Mouse (Mus musculus) midbrain, embryonic 15.5 days (tissue): Measurements from ENCODE around the gene Lgals1. TPM values are rescaled to one million over a fixed set of nuclear protein-coding genes. Genes with fewer than 3 reads are reported as not detected.
A peak's percentile ranks its signal among the peaks of the same experiment; 100 is the strongest.

ENCODE experiments used
- ATAC-seq: fragments of 200-750 bp; cut with Nextera tagmentation; replicated peaks from 2 replicates; pipeline ENCODE4 v1.8.0; 2017; ENCODE audit warnings: moderate TSS enrichment
- H3K27ac ChIP-seq: fragments of 300-500 bp; sonication (generic); 2 replicates; pipeline ENCODE4 v1.5.1; 2015; ENCODE audit warnings: mild to moderate bottlenecking, inconsistent platforms
- H3K27me3 ChIP-seq: fragments of 300-500 bp; sonication (generic); replicated peaks from 2 replicates; pipeline ENCODE4 v1.6.1; 2015; ENCODE audit warnings: inconsistent platforms
- H3K36me3 ChIP-seq: fragments of 300-500 bp; sonication (generic); replicated peaks from 2 replicates; pipeline ENCODE4 v1.6.1; 2015; ENCODE audit warnings: inconsistent platforms
- H3K4me1 ChIP-seq: fragments of 300-500 bp; sonication (generic); 2 replicates; pipeline ENCODE4 v1.6.1; 2015; ENCODE audit warnings: inconsistent platforms
- H3K4me2 ChIP-seq: fragments of 300-500 bp; sonication (generic); 2 replicates; pipeline ENCODE4 v1.6.1; 2015; ENCODE audit warnings: inconsistent platforms, mild to moderate bottlenecking, moderate library complexity
- H3K4me3 ChIP-seq: fragments of 300-500 bp; sonication (generic); 2 replicates; pipeline ENCODE4 v1.5.1; 2015; ENCODE audit warnings: mild to moderate bottlenecking, inconsistent platforms
- H3K9ac ChIP-seq: fragments of 300-500 bp; sonication (generic); 2 replicates; pipeline ENCODE4 v1.6.1; 2015; ENCODE audit warnings: mild to moderate bottlenecking, inconsistent platforms
- H3K9me3 ChIP-seq: fragments of 300-500 bp; sonication (generic); 2 replicates; pipeline ENCODE4 v1.6.1; 2016; ENCODE audit warnings: inconsistent platforms
- WGBS: fragments of 180-500 bp; shearing (Covaris S2); methylation state at CpG from one replicate; pipeline ENCODE4 v1.1.7; 2015; ENCODE audit warnings: mixed read lengths; 5-methylcytosine and 5-hydroxymethylcytosine counted together
- polyA plus RNA-seq: library from polyadenylated mRNA; unstranded; fragments of >200 nt; fragmentation: Nextera tagmentation; extraction: Ambion mirVana; gene quantifications from 2 replicates; pipeline ENCODE4 v1.2.1, GENCODE M21; 2015

The Lgals1 gene
- polyA plus RNA-seq, 1 experiment from 2014 or later = 80.4 TPM

DNA sequence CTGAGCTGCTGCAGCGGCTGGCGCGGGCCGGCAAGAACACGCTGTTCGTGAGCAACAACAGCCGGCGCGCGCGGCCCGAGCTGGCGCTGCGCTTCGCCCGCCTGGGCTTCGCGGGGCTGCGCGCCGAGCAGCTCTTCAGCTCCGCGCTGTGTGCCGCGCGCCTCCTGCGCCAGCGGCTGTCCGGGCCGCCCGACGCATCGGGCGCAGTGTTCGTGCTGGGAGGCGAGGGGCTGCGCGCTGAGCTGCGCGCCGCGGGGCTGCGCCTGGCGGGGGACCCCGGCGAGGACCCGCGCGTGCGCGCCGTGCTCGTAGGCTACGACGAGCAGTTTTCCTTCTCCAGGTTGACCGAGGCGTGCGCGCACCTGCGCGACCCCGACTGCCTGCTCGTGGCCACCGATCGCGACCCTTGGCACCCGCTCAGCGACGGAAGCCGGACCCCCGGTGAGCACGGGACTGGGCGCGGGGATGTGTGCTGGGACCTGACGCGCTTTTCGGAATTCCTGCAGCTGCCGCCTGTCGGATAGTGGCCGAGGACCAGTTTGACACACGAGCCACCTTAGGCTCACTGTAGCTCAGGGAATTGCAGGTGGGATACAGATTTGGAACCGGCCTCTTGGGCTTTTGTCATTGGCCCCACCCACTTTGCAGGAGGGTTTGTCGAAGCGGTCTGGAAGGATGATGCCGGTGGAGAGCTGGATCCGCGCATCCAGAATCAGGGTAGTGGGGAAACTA is 12.3 kb upstream of the Lgals1 start:
- ATAC-seq = peak; percentile 76
- peak overlapping the region; percentile 93 for H3K4me2 ChIP-seq
- H3K27me3 ChIP-seq = no peaks in the 10 kb centered on the region
- H3K27ac ChIP-seq = peak overlapping the region; percentile 99
- H3K4me3 ChIP-seq = peak overlapping the region; percentile 93
- H3K9me3 ChIP-seq = no peaks in the 10 kb centered on the region
- peaks cover 35% of the 10 kb centered on the region for H3K4me1 ChIP-seq
- WGBS = under 1% methylated on average over 87 of the region's 87 CpGs
- peaks cover 10% of the 10 kb centered on the region; the same call in 1 of the 2 replicates for H3K36me3 ChIP-seq
- H3K9ac ChIP-seq = peak overlapping the region; percentile 83

DNA sequence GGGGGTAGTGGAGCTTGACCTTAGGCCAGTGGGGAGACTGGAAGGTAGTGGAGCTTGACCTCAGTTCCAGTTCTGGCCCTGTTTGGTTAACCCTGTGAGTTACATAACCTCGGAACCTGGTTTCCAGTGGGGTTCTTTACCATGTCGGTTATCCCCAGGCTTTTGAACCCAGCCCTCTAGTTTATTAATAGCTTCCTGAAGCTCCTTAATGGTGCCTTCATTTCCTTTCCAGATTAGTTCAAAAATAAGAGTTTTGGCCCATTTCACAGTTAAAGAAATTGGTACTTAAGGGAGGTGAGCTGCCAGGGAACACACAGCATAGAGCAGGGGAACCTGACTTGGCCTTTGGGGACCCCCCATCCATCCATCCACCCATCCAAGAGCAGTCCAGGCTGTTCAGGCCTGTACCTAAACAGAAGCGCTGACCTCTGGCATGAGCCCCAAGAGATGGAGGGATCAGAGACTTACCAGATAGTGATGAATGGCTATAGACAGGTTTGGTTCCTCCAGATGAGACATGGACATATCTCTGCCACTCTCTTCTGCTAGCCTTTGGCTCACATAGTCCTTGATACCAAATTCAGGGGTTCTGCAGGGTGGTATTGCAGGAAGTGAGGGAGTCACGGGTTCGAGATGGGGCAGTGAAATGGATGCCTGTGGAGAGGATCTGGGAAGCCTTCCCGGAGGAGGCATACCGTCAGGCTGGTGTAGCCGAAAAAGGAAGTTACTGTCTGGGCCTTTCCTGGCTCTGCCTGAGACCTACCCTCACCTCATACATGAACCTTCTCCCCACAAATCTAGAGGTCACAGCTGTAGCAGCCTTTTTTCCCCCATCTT is 11.5 kb upstream of the Lgals1 start:
- Histone ChIP-seq H3K4me2 (peak overlapping the region; percentile 93), H3K9me3 (no peaks in the 10 kb centered on the region), H3K4me3 (peak overlapping the region; percentile 93), H3K27me3 (no peaks in the 10 kb centered on the region), H3K27ac (peak overlapping the region; percentile 99), H3K9ac (peak overlapping the region; percentile 83), H3K36me3 (peaks cover 10% of the 10 kb centered on the region; the same call in 1 of the 2 replicates), H3K4me1 (peaks cover 35% of the 10 kb centered on the region)
- 46% methylated on average over 8 of the region's 8 CpGs for WGBS
- ATAC-seq = no peak

DNA sequence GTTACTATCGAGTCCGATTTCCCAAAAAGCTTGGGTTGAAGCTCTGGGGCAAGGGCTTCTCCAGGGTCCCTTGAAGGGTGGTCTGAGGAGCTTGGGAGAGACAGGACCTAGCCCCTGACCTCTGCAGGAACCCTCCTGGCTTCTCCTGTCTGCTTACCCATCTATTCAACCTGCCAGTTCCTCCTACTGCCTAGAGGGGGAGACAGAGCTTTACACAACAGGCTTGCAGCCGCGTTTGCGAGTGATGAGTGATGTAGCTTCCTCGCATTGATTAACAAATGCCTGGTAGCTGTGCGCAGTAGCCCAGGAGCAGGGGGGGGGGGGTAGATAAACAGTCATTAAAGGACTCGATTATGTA is 10.9 kb upstream of the Lgals1 start:
- H3K4me3 ChIP-seq = peak overlapping the region; percentile 93
- no peak for ATAC-seq

DNA sequence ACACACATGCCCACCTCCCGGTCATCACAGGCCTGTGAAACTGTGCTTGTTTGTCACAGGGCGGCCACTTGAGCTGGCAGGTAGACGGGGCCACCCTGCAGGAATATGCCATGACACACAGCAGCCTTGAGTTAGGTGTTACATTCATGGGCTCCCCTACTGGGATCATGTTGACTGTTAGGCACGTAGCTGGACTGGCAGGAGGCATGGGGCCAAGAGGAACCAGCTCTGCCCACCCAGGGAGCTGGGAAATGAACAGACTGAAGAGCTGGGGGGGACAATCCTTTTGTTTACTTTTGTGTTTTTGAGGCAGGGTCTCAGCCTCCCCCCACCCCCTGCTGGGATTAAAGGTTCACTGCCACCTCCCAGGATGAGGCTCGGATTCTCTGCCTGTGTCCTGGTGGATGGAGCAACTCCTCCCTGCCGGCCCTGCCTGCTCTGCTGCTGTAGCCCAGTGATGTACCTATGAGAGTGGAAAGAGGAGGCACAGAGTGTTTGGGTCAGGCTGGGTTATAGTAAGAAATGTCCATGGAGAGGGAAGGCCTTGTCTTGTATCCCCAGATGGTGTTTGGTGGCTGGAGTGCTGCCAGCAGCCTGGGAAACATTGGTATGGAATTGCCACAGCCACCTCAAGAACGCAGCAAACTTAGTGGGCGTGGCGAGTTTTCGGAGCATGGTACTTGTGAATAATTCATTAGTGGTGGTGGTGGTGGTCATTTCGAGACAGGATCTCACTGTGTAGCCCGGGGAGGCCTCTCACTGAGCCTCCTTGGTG is 10.3 kb upstream of the Lgals1 start:
- H3K27ac ChIP-seq = peak overlapping the region; percentile 64
- peaks cover 35% of the 10 kb centered on the region for H3K4me1 ChIP-seq
- no peak for ATAC-seq
- WGBS = 23% methylated on average over 12 of the region's 12 CpGs
- no peaks in the 10 kb centered on the region for H3K27me3 ChIP-seq
- H3K4me2 ChIP-seq = peak overlapping the region; percentile 93
- H3K36me3 ChIP-seq = peaks cover 10% of the 10 kb centered on the region; the same call in 1 of the 2 replicates
- H3K4me3 ChIP-seq = peak overlapping the region; percentile 93
- no peaks in the 10 kb centered on the region for H3K9me3 ChIP-seq
- peak overlapping the region; percentile 48 for H3K9ac ChIP-seq

More for the DNA sequence above, 10.9 kb upstream of the Lgals1 start:
- H3K4me2 ChIP-seq = peak overlapping the region; percentile 93
- peaks cover 35% of the 10 kb centered on the region for H3K4me1 ChIP-seq
- H3K27me3 ChIP-seq = no peaks in the 10 kb centered on the region
- no peaks in the 10 kb centered on the region for H3K9me3 ChIP-seq
- peak overlapping the region; percentile 64 for H3K27ac ChIP-seq
- 4% methylated on average over 8 of the region's 8 CpGs for WGBS
- H3K36me3 ChIP-seq = peaks cover 10% of the 10 kb centered on the region; the same call in 1 of the 2 replicates
- H3K9ac ChIP-seq = peak overlapping the region; percentile 83; the same call in 1 of the 2 replicates

DNA sequence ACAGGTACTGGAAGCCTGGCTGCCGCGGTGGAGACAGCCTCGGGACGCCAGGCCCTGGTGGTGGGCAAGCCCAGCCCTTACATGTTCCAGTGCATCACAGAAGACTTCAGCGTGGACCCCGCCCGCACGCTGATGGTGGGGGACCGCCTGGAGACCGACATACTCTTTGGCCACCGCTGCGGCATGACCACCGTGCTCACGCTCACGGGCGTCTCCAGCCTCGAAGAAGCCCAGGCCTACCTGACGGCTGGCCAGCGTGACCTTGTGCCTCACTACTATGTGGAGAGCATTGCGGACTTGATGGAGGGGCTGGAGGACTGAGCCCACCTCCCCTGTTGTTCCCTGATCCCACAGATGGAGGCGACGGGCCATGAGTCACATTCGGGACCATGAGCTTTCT is 8.4 kb upstream of the Lgals1 start:
- Histone ChIP-seq H3K36me3 (peaks cover 10% of the 10 kb centered on the region; the same call in 1 of the 2 replicates), H3K9ac (no peak overlapping the region), H3K27me3 (no peaks in the 10 kb centered on the region), H3K4me1 (peaks cover 30% of the 10 kb centered on the region), H3K9me3 (no peaks in the 10 kb centered on the region), H3K27ac (no peak overlapping the region), H3K4me3 (no peak overlapping the region), H3K4me2 (no peak overlapping the region)
- WGBS = 95% methylated on average over 23 of the region's 23 CpGs
- ATAC-seq = no peak

DNA sequence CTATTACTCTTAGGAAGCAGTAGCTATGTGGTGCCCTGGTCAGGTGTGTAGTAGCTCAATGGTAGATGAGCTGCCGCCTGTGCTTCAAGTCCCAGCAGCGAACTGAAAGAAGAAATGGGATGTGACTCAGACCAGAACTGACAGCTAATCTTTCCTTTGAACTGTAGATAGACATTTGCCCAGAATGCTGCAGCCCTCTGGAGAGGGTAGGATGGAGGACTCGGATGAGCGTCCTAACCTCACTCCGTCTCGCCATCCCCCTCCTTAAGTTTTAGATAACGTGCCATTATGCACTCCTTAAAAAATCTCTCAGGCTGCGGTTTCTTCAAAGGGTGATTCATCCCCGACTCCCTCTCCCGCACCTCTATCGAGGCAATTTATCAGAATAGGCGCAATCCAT is 6.6 kb upstream of the Lgals1 start:
- Histone ChIP-seq H3K27ac (no peak overlapping the region), H3K4me2 (no peak overlapping the region), H3K4me3 (no peak overlapping the region), H3K27me3 (no peaks in the 10 kb centered on the region), H3K36me3 (peaks cover 10% of the 10 kb centered on the region; the same call in 1 of the 2 replicates), H3K9ac (no peak overlapping the region), H3K4me1 (peaks cover 22% of the 10 kb centered on the region), H3K9me3 (no peaks in the 10 kb centered on the region)
- WGBS = 80% methylated on average over 12 of the region's 12 CpGs
- no peak for ATAC-seq

DNA sequence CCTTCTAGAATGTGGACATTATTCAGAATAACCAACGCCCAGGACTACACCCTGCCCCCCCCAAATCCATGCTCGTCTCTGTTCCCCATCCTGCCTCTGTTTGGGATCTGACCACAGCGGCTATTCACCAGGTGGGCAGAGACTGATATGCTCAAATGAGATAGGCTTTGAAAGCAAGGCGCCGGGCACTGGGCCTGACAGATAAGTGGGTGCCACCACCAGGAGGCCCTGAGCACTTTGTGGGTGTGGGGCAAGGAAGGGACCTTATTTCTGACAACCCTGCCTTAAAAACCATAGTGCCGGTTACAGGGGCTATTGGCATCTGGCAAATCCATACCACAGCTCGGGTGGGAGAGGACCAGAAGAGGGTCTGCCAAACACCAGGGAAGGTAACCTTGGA is 3.8 kb upstream of the Lgals1 start:
- Histone ChIP-seq H3K4me3 (no peak overlapping the region), H3K36me3 (peaks cover 10% of the 10 kb centered on the region; the same call in 1 of the 2 replicates), H3K4me1 (peaks cover 13% of the 10 kb centered on the region), H3K27me3 (peaks cover 4% of the 10 kb centered on the region; the same call in 1 of the 2 replicates), H3K9ac (no peak overlapping the region), H3K4me2 (no peak overlapping the region), H3K27ac (no peak overlapping the region), H3K9me3 (no peaks in the 10 kb centered on the region)
- WGBS = 88% methylated on average over 7 of the region's 7 CpGs
- no peak for ATAC-seq

DNA sequence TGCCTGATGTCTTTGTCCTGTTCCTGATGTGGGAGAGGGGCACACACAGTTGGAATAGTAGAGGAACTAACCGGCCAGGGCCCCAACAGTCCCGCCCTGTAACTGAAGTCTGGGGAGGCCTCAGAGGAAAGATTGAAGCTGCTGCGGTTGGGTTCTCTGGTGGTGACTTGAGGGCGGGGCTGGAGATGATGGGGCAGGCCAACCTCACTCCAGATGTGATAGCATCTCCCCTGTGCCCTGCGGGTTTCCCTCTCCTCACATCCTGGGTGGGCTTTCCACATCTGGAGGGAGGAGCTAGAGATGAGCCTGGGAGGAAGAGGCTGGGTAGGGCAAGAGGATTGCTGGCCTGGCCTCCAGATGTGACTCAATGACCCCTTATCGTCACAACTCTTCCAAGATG is 2.9 kb upstream of the Lgals1 start:
- ATAC-seq = no peak
- Histone ChIP-seq H3K9me3 (no peaks in the 10 kb centered on the region), H3K4me3 (no peak overlapping the region), H3K4me2 (no peak overlapping the region), H3K9ac (no peak overlapping the region), H3K36me3 (peaks cover 5% of the 10 kb centered on the region; the same call in 1 of the 2 replicates), H3K27me3 (peaks cover 4% of the 10 kb centered on the region; the same call in 1 of the 2 replicates), H3K27ac (no peak overlapping the region), H3K4me1 (peaks cover 18% of the 10 kb centered on the region)
- WGBS = 76% methylated on average over 6 of the region's 6 CpGs

DNA sequence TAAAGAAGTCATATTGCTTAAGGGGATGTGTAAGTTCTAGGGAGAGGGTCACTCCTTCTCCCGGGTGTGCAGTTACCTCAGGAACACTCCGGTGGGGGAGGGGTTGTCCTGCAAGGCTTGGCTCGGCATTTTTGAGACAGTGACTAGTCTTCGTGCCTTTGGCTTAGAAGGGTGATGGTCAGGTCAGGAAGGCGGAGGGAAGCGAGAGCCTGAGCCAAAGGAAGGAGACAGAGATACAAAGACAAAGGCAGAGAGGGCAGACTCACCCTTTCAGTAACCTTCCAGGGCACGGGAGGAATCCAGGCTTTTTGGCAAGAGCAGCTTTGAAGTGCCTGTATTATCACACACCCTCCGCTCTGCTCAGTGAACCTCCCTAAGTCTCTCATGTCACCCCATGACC is 1.4 kb upstream of the Lgals1 start:
- H3K4me1 ChIP-seq = peaks cover 18% of the 10 kb centered on the region
- WGBS = 43% methylated on average over 8 of the region's 8 CpGs

DNA sequence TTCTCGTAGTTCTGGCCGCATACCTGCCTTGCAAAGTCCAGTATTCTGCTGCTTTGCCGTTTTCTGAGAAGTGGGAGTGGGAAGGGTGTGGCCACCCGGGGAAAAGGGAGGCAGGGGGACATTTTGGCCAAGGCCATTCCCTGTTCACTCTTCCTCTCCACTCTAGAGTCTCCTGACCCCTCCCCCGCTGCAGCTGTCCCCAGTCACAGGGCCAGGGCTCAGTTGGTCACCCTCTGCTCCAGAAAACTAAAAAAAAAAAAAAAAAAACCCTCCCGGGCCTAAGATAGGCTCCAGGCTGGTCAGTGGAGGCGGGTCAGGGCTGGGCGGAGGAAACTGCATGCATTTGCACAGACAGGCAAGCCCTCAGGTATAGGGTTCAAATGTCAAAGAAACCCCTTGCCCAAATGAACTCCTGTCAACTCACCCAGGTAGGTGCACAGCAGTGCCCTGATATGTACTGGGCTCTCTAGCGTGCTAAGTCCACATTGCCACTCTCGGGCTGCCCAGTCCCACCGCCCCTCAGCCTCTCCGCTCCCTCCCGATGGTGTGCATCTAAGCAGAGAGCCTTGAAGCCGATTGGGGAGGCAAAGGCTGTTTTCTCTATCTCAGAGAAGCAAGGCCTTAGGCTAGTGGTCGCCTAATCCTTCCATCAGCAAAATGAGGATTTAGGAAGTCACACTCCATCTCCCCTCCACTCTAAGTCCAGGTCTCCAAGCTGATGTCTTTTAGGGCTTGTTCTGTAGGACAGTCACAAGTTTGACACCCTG is 679 bp downstream of the Lgals1 start:
- Histone ChIP-seq H3K36me3 (no peaks in the 10 kb centered on the region), H3K27me3 (peaks cover 4% of the 10 kb centered on the region; the same call in 1 of the 2 replicates), H3K4me2 (peak overlapping the region; percentile 44), H3K27ac (no peak overlapping the region), H3K4me1 (peaks cover 18% of the 10 kb centered on the region), H3K9me3 (no peaks in the 10 kb centered on the region), H3K4me3 (no peak overlapping the region), H3K9ac (no peak overlapping the region)
- ATAC-seq = no peak
- 19% methylated on average over 15 of the region's 15 CpGs for WGBS

More for the DNA sequence above, 1.4 kb upstream of the Lgals1 start:
- ATAC-seq = no peak
- H3K9me3 ChIP-seq = no peaks in the 10 kb centered on the region
- no peak overlapping the region for H3K4me3 ChIP-seq
- no peak overlapping the region for H3K27ac ChIP-seq
- H3K4me2 ChIP-seq = no peak overlapping the region
- no peak overlapping the region for H3K9ac ChIP-seq
- H3K27me3 ChIP-seq = peaks cover 4% of the 10 kb centered on the region; the same call in 1 of the 2 replicates
- no peaks in the 10 kb centered on the region for H3K36me3 ChIP-seq

DNA sequence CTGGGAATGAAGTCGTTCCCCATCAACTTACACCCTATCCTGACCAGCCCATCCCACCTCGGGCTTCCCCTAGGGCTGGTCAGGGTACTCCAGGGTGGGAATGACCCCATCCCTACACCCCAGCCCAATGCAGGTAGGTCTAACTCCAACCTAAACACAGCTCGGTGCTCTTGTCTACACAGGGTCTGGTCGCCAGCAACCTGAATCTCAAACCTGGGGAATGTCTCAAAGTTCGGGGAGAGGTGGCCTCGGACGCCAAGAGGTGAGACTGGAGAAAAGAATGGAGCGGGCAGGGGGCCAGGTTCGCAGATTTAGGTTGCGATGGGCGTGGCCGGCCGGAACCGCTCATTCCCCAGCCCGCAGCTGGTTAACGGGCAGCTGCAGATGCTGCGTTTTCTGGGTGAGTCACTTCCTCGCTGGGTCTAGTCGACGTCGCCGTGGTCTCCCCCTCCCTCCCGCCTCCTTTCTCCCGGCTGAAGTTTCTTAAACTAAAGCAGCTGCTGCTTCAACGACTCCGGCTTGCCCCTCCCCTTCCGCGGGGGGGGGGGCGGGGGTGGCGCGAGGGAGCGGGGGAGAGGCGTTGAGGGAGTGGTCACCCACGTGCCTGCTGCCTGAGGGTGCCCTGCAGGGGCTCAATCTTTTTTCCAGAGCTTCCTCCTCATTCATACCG is 1.4 kb downstream of the Lgals1 start:
- Histone ChIP-seq H3K9ac (no peak overlapping the region), H3K4me1 (peaks cover 18% of the 10 kb centered on the region), H3K9me3 (no peaks in the 10 kb centered on the region), H3K36me3 (no peaks in the 10 kb centered on the region), H3K27me3 (peaks cover 4% of the 10 kb centered on the region; the same call in 1 of the 2 replicates), H3K27ac (no peak overlapping the region), H3K4me3 (peak overlapping the region; percentile 15), H3K4me2 (peak overlapping the region; percentile 44)
- ATAC-seq = no peak
- WGBS = under 1% methylated on average over 33 of the region's 35 CpGs
